Mouse (Mus musculus) yolk sac, embryonic 10.5 days (tissue): ENCODE measurements around the gene Cmtm6.

Source experiments
- DNase-seq: peaks from one replicate; pipeline ENCODE4 v3.0.0-alpha.2; 2017; ENCODE audit warnings: low spot score

Cmtm6 gene

GRCm38 (mm10) chr9:114770224-114770623 lies 39.3 kb downstream of the Cmtm6 start:
- DNase-seq: no peak

- no peak for DNase-seq
These were observed 40.6 kb downstream of the Cmtm6 start for GRCm38 (mm10) chr9:114771565-114771964.

- no peak for DNase-seq
These were observed 43.7 kb downstream of the Cmtm6 start for GRCm38 (mm10) chr9:114774629-114775028.

- no peak for DNase-seq
These were observed 44.4 kb downstream of the Cmtm6 start for GRCm38 (mm10) chr9:114775272-114775671.

GRCm38 (mm10) chr9:114776361-114776760 lies 45.4 kb downstream of the Cmtm6 start:
- DNase-seq: no peak

GRCm38 (mm10) chr9:114777178-114778046 lies 46.5 kb downstream of the Cmtm6 start:
- no peak for DNase-seq

GRCm38 (mm10) chr9:114778047-114778390 lies 47.1 kb downstream of the Cmtm6 start:
- no peak for DNase-seq

GRCm38 (mm10) chr9:114778877-114779276 lies 48.0 kb downstream of the Cmtm6 start:
- no peak for DNase-seq

GRCm38 (mm10) chr9:114779984-114780745 lies 49.2 kb downstream of the Cmtm6 start:
- no peak for DNase-seq

GRCm38 (mm10) chr9:114780746-114781525 lies 50.0 kb downstream of the Cmtm6 start:
- peak; percentile 64 for DNase-seq

GRCm38 (mm10) chr9:114781526-114782212 lies 50.8 kb downstream of the Cmtm6 start, which contains the start of gene Cmtm7:
Gene Cmtm7, minus strand, starts transcription at chr9:114781856.
- peak; percentile 87 for DNase-seq

- DNase-seq: peak; percentile 48
These were observed 54.7 kb downstream of the Cmtm6 start for GRCm38 (mm10) chr9:114785432-114786125.

GRCm38 (mm10) chr9:114787134-114787533 lies 56.2 kb downstream of the Cmtm6 start:
- no peak for DNase-seq

GRCm38 (mm10) chr9:114787716-114788115 lies 56.8 kb downstream of the Cmtm6 start:
- DNase-seq: no peak

GRCm38 (mm10) chr9:114788697-114789096 lies 57.8 kb downstream of the Cmtm6 start:
- DNase-seq: no peak

- no peak for DNase-seq
These were observed 58.6 kb downstream of the Cmtm6 start for GRCm38 (mm10) chr9:114789557-114789956.

- no peak for DNase-seq
These were observed 59.1 kb downstream of the Cmtm6 start for GRCm38 (mm10) chr9:114789989-114790388.

GRCm38 (mm10) chr9:114793764-114794295 lies 62.9 kb downstream of the Cmtm6 start:
- no peak for DNase-seq

GRCm38 (mm10) chr9:114794491-114794890 lies 63.6 kb downstream of the Cmtm6 start:
- DNase-seq: no peak

- DNase-seq: no peak
These were observed 65.6 kb downstream of the Cmtm6 start for GRCm38 (mm10) chr9:114796473-114797050.
